Mouse (Mus musculus): ENCODE results near the gene Bcl10.

GRCm38 (mm10) chr3:145916374-145916773 is 6.2 kb upstream of the Bcl10 start:
- TF ChIP-seq POLR2A (IDR thresholded peaks at IDR 0.05; ENCODE audit: low read depth, low read length), result no peak
- no peak for TF ChIP-seq CTCF (IDR thresholded peaks at IDR 0.05; ENCODE audit: extremely low read depth, insufficient read length, insufficient replicate concordance, low read depth, low read length)
